Mouse (Mus musculus) layer of hippocampus, adult 11-12 months (tissue): ENCODE measurements around the gene Cd151.
"Not testable (repeated sequence)": the region's sequence is repeated elsewhere in the genome, so short reads cannot be mapped to it uniquely, and the experiment has no call there.

Experiments
- DNase-seq: peaks from one replicate; pipeline ENCODE4 v3.0.0; 2022; ENCODE audit warnings: low spot score

Cd151 gene

GRCm38 (mm10) chr7:141435856-141436522, 31.2 kb upstream of the Cd151 start:
- DNase-seq: no peak

- DNase-seq: no peak
These were observed 30.7 kb upstream of the Cd151 start for GRCm38 (mm10) chr7:141436523-141436892.

DNA sequence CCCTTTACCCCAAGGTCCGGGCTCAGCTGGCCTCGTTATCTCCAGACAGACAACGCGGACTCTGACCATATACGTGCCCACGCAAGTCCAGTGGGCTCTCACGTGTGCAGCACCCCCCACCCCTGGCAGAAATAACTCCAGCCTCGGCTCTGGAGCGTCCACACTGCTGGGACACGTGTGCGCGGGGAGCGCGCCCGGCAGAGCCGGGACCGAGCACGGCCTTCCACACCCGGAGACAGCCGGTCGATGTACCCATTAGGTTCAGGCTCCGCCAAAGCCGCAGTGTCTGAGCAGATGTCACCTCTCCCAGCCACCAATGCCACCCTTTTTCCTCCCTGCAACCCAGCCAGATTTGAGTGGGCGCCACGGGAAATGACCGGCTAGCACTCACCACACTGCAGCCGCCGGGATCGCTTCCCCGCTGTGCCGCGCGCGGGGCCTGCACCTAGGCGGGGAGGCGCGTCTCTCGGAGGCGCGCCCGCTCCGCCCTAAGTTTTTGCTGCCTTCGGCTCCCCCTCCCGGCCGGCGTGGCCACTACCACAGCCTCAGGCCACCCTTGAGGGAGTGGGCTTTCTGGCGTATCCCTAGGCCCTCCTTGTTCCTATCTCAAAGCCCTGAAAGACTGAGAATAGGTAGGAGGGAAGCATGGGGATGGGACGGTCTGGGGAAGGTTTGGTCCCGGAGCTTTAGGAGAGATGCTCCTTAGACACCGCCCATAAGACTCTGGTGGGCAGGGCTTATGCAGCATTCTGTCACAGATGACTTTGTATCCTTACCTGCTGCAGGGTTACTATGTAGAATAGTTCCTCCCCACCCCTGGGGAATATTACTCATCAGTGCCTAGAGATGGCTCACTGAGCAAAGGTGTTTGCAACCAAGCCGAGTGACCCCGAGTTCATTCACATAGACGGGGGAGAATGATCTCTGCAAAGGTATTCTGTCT, 29.7 kb upstream of the Cd151 start, which contains the start of gene Slc25a22:
Slc25a22 (minus strand) TSS at position 715 of the 943 bp plus-strand sequence.
- peak; percentile 86 for DNase-seq

DNA sequence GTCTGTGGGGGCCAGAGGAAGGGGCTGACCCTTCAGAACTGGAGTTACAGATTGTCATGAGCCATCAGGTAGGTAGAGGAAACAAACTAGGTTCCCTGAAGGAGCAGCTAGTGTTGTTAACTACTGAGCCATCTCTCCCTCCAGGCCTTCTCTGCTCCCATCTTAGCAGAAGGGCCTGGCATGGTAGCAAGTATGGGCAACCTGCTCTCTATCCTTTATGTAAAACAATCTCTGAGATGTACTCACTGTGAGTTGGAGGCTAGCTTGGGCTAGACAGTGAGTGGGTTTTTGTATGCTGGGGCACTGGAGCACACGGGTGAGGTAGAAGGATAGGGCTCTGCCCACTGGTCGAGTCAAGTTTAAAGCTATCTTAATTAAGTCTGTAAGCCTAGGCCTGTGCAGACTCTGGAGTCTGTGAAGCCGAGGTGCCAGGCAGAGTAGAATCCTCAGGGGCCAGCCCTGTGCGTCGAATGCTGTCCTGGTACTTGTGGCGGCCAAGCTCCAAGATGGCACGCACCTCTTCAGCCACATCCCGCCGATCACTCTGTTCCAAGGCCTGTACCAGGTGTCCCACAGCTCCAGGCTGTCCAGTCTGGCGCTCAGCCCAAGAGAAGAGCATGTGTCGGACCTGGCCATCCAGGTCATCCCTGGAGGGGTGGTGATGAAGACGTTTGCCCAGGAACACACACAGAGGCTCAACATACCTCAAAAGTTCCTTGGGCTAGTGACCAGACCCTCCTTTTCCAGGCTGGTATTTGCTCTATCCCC, 28.8 kb upstream of the Cd151 start:
- no peak for DNase-seq

GRCm38 (mm10) chr7:141439140-141439679, 28.0 kb upstream of the Cd151 start:
- no peak for DNase-seq

GRCm38 (mm10) chr7:141439811-141440210, 27.4 kb upstream of the Cd151 start:
- no peak for DNase-seq

DNA sequence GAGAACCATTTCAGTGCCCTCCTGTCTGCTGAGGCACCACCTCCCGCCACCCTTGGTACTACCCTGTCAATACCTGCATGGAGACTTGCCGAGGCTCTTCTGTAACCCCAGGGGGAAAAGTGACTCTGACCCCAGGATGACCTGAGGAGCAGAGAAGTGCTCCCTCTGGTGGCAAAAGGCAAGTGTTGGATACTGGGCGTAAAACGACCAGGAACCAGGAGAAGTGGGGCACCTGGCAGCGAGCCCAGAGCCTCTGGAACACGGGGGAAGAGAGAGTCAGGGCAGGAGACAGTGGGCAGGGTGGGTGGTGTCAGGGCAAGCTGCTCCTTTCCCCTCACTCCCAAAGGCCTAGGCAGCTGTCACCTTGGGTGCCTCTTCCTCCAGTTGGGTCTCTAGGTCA, 26.6 kb upstream of the Cd151 start:
- no peak for DNase-seq

DNA sequence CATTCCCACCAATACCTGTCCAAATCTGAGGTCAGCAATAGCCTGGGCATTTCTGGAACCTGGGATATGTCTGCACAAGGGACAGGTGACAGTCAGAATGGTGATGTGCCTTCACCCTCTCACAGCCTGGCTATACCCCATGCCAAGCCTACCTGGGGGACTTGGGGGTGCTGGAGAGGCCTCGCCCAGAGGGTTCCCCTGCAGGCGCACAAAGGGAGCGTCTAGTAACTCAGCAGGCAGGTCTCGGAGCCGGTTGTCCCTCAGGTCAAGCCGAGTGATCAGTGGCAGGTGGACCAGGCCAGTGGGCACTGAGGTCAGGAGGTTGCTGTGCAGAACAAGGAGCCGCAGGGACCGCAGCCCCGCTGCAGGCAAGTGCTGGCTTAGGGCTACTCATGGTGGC, 25.7 kb upstream of the Cd151 start:
- DNase-seq: no peak

GRCm38 (mm10) chr7:141442199-141442598, 25.0 kb upstream of the Cd151 start:
- DNase-seq: no peak

- no peak for DNase-seq
These were observed 23.9 kb upstream of the Cd151 start for GRCm38 (mm10) chr7:141443081-141443821.

- DNase-seq: no peak
These were observed 23.4 kb upstream of the Cd151 start, which contains the start of gene Pidd1 for GRCm38 (mm10) chr7:141443828-141444237. Pidd1 (minus strand) TSS chr7:141444025.

DNA sequence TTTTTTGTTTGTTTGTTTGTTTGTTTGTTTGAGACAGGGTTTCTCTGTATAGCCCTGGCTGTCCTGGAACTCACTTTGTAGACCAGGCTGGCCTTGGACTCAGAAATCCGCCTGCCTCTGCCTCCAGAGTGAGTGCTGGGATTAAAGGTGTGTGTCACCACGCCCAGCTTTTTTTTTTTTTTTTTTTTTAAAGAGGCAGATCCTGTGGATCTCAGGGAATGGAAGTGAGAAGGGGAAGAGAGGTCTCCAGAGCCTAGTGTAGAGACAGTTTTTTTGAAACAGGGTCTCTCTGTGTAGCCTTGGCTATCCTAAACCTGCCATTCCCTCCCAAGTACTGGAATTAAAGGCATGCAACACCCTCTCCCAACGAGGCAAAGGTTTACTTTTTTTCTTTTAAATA, 20.8 kb upstream of the Cd151 start:
- not testable (repeated sequence) for DNase-seq

DNA sequence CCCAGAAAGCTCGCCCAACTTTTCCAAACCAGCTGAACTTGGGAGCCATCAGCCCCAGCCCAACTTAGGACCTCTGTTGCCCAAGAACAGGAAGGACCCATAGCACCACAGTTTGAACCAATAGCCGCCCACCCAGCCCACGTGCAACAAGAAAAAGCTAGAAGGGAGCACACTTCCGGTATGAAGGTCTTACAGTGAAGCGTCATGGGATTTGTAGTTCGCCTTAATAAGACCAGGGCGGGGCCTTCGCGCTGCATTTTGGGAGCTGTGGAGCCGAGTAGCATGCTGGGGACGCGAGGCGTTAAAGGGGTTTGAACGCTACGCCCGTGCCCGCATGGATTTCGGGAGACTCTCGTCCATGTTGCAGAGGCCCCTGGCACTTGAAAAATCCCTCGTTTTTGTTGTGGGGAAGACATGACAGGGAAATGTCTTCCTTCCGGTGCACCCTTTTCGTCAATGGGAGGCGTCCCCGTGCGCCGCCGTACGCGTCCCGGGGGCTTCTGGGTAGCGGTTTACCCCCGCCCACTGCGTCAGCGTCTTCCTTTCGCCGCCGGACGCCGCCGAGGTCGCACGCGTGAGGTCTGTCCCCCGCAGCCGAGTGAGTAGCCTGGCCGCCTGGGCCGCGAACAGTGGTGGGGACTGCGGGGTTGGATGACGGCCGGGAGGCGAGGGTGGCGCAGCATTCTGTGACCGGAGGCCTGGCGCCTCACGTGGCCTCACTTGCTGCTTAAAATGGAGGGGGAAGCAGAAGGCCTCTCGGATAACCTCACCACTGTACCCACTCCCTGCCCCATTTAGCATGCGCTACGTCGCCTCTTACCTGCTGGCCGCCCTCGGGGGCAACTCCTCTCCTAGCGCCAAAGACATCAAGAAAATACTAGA, 19.8 kb upstream of the Cd151 start, which contains the start of gene Rplp2:
Rplp2 (plus strand) TSS at position 261 of the 882 bp plus-strand sequence.
- peak; percentile 94 for DNase-seq

DNA sequence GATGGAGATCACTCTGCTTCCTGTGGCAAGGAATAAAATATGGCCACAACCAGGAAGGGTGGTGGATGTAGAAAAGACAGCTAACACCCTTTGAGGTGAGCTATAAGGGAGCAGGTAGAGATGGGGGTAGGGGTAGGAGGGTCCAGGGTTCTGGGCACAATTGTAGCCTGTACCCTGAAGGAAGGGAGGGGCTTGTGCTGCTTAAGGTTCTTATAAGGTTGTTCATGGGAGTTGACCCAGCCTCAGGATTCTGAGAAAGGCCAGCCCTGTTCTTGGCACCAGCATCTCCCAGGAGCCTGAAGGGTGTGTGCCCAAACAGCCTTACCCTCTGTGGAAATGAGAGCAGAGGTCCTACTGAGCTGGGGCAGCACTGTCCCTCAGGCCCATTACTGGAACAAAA, 15.3 kb upstream of the Cd151 start:
- DNase-seq: no peak

- no peak for DNase-seq
These were observed 13.6 kb upstream of the Cd151 start for GRCm38 (mm10) chr7:141453636-141454035.

DNA sequence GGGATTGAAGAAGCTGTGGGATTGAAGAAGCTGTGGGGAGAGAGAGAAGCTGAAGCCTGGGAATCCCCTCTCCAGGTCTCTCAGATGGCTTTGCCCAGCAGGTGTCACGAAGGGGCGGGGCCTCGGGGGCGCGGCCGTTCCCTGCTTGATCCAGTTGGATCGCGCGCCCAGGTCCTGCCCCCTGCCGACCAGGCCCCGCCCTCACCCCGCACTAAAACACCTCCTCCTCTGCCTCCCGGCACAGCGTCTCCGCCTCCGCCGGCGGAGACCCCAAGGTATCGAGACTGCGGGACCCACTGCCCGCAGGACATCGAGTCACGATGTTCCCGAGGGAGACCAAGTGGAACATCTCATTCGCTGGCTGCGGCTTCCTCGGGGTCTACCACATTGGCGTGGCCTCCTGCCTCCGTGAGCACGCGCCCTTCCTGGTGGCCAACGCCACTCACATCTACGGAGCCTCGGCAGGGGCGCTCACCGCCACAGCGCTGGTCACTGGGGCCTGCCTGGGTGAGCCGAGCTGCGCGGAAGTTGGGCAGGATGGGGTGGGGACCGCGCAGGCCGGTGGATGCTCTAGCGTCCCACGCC, 12.1 kb upstream of the Cd151 start, which contains the start of gene Pnpla2:
Pnpla2 (plus strand) TSS at position 232 of the 585 bp plus-strand sequence.
- DNase-seq: peak; percentile 91

GRCm38 (mm10) chr7:141455610-141456314, 11.4 kb upstream of the Cd151 start:
- DNase-seq: peak; percentile 65

DNA sequence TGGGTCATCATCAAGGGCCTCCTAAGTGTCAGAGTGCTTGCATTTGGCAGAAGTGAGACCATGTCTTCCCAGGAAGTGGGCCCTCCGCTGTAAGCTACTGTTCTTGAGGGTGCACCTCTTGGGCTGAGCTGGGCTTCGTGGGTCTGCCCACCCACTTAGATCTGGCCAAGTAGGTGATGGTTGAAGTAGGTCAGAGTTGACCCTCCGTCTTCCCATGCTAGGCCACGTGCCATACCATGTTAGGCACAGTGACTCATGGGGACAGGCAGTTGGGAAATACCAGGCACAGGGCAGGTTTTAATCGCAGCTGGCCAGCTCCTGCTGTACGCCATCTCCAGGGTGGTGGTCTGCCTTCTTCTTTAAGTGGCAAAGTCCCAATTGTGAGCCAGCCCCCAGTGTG, 10.5 kb upstream of the Cd151 start:
- DNase-seq: no peak

DNA sequence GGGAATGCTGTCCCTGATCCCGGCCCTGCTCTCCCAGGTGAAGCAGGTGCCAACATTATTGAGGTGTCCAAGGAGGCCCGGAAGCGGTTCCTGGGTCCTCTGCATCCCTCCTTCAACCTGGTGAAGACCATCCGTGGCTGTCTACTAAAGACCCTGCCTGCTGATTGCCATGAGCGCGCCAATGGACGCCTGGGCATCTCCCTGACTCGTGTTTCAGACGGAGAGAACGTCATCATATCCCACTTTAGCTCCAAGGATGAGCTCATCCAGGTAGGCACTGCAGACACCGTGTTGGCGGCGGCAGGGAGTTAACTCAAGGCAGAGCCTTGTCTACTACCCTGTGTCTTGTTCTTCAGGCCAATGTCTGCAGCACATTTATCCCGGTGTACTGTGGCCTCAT, 10.0 kb upstream of the Cd151 start:
- DNase-seq: no peak
